Mouse (Mus musculus): ENCODE data around the gene Slit2. TPM values are rescaled to one million over a fixed set of nuclear protein-coding genes. Genes with fewer than 3 reads are reported as not detected.

Gene Slit2
- total and polyA plus RNA-seq, 3 experiments, result 1.8 to 4.5 (median 3.3) TPM

GRCm38 (mm10) chr5:48329751-48330150 is 346.8 kb downstream of the Slit2 start:
- no peak for TF ChIP-seq EP300 (IDR thresholded peaks at IDR 0.05; ENCODE audit: insufficient read depth, low read depth, low read length)
- TF ChIP-seq CTCF (IDR thresholded peaks at IDR 0.05), result no peak
- TF ChIP-seq POLR2A (IDR thresholded peaks at IDR 0.05; ENCODE audit: insufficient read depth, low read depth, low read length), result no peak
- Histone ChIP-seq H3K4me1 (ENCODE audit: control insufficient read depth, insufficient read depth, low read length) (no peaks in the 10 kb centered on the region), H3K36me3 (ENCODE audit: control insufficient read depth, insufficient read depth, low read length) (no peaks in the 10 kb centered on the region), H3K4me3 (no peak overlapping the region), H3K27ac (no peak overlapping the region), H3K27me3 (ENCODE audit: control insufficient read depth, insufficient read depth, low read length) (no peaks in the 10 kb centered on the region), H3K9ac (ENCODE audit: low read depth, low read length) (no peak overlapping the region), H3K79me2 (replicated peaks; ENCODE audit: control insufficient read depth, insufficient read depth, low read length) (no peaks in the 10 kb centered on the region)
- WGBS, result 93% methylated on average over 2 of the region's 2 CpGs
- DNase-seq, result no peak
- intact Hi-C loops (cut with DNase I), result no loop called here

GRCm38 (mm10) chr5:48330817-48331216 is 347.9 kb downstream of the Slit2 start:
- Histone ChIP-seq H3K27ac (no peak overlapping the region), H3K27me3 (ENCODE audit: control insufficient read depth, insufficient read depth, low read length) (no peaks in the 10 kb centered on the region), H3K36me3 (ENCODE audit: control insufficient read depth, insufficient read depth, low read length) (no peaks in the 10 kb centered on the region), H3K79me2 (replicated peaks; ENCODE audit: control insufficient read depth, insufficient read depth, low read length) (no peaks in the 10 kb centered on the region), H3K4me1 (ENCODE audit: control insufficient read depth, insufficient read depth, low read length) (no peaks in the 10 kb centered on the region), H3K4me3 (no peak overlapping the region), H3K9ac (ENCODE audit: low read depth, low read length) (no peak overlapping the region)
- no peak for TF ChIP-seq EP300 (IDR thresholded peaks at IDR 0.05; ENCODE audit: insufficient read depth, low read depth, low read length)
- TF ChIP-seq POLR2A (IDR thresholded peaks at IDR 0.05; ENCODE audit: insufficient read depth, low read depth, low read length), result no peak
- no peak for TF ChIP-seq CTCF (IDR thresholded peaks at IDR 0.05)
- intact Hi-C loops (cut with DNase I), result no loop called here
- DNase-seq, result no peak
- 65% methylated on average over 2 of the region's 2 CpGs for WGBS

- H3K79me2 ChIP-seq (replicated peaks; ENCODE audit: control insufficient read depth, insufficient read depth, low read length), result no peaks in the 10 kb centered on the region
- no peaks in the 10 kb centered on the region for H3K27me3 ChIP-seq (ENCODE audit: control insufficient read depth, insufficient read depth, low read length)
- intact Hi-C loops (cut with DNase I), result no loop called here
- H3K9ac ChIP-seq (ENCODE audit: low read depth, low read length), result no peak overlapping the region
- H3K36me3 ChIP-seq (ENCODE audit: control insufficient read depth, insufficient read depth, low read length), result no peaks in the 10 kb centered on the region
- WGBS, result 46% methylated on average over 5 of the region's 5 CpGs
- no peak for DNase-seq
- no peak overlapping the region for H3K27ac ChIP-seq
- TF ChIP-seq EP300 (IDR thresholded peaks at IDR 0.05; ENCODE audit: insufficient read depth, low read depth, low read length) (no peak), CTCF (IDR thresholded peaks at IDR 0.05) (no peak), POLR2A (IDR thresholded peaks at IDR 0.05; ENCODE audit: insufficient read depth, low read depth, low read length) (no peak)
- no peaks in the 10 kb centered on the region for H3K4me1 ChIP-seq (ENCODE audit: control insufficient read depth, insufficient read depth, low read length)
- no peak overlapping the region for H3K4me3 ChIP-seq
Observed at GRCm38 (mm10) chr5:48331441-48331840, 348.5 kb downstream of the Slit2 start.

DNA sequence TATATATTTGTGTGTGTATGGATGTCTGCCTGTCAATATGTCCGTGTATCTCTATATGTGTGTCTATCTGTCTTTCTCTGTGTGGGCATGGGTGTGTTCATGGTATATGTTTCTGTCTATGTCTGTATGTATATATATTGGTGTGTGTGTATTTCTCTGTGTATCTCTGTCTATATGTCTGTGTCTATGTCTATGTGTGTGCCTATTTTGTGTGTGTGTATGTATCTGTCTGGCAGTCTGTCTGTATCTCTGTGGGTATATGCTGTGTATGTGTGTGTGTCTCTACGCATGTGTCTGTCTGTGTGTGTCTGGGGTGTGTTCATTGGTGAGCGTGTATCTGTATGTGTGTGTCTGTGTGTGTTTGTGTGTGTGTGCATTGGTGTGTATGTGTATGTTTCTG is 350.5 kb downstream of the Slit2 start:
- 92% methylated on average over 3 of the region's 3 CpGs for WGBS
- Histone ChIP-seq H3K79me2 (replicated peaks; ENCODE audit: control insufficient read depth, insufficient read depth, low read length) (no peaks in the 10 kb centered on the region), H3K27me3 (ENCODE audit: control insufficient read depth, insufficient read depth, low read length) (no peaks in the 10 kb centered on the region), H3K9ac (ENCODE audit: low read depth, low read length) (no peak overlapping the region), H3K27ac (no peak overlapping the region), H3K4me1 (ENCODE audit: control insufficient read depth, insufficient read depth, low read length) (no peaks in the 10 kb centered on the region), H3K4me3 (no peak overlapping the region), H3K36me3 (ENCODE audit: control insufficient read depth, insufficient read depth, low read length) (no peaks in the 10 kb centered on the region)
- TF ChIP-seq CTCF (IDR thresholded peaks at IDR 0.05) (no peak), POLR2A (IDR thresholded peaks at IDR 0.05; ENCODE audit: insufficient read depth, low read depth, low read length) (no peak)
- DNase-seq, result no peak
- intact Hi-C loops (cut with DNase I), result no loop called here

GRCm38 (mm10) chr5:48333884-48334513 is 351.1 kb downstream of the Slit2 start:
- H3K36me3 ChIP-seq (ENCODE audit: control insufficient read depth, insufficient read depth, low read length), result no peaks in the 10 kb centered on the region
- H3K9ac ChIP-seq (ENCODE audit: low read depth, low read length), result no peak overlapping the region
- WGBS, result 66% methylated on average over 9 of the region's 9 CpGs
- no peak overlapping the region for H3K27ac ChIP-seq
- no peaks in the 10 kb centered on the region for H3K4me1 ChIP-seq (ENCODE audit: control insufficient read depth, insufficient read depth, low read length)
- TF ChIP-seq EP300 (IDR thresholded peaks at IDR 0.05; ENCODE audit: insufficient read depth, low read depth, low read length), result no peak
- no peak for TF ChIP-seq POLR2A (IDR thresholded peaks at IDR 0.05; ENCODE audit: insufficient read depth, low read depth, low read length)
- DNase-seq, result no peak
- H3K27me3 ChIP-seq (ENCODE audit: control insufficient read depth, insufficient read depth, low read length), result no peaks in the 10 kb centered on the region
- intact Hi-C loops (cut with DNase I), result no loop called here
- H3K4me3 ChIP-seq, result no peak overlapping the region
- no peaks in the 10 kb centered on the region for H3K79me2 ChIP-seq (replicated peaks; ENCODE audit: control insufficient read depth, insufficient read depth, low read length)

GRCm38 (mm10) chr5:48340808-48341433 is 358.0 kb downstream of the Slit2 start:
- no peaks in the 10 kb centered on the region for H3K79me2 ChIP-seq (replicated peaks; ENCODE audit: control insufficient read depth, insufficient read depth, low read length)
- H3K27ac ChIP-seq, result no peak overlapping the region
- no peaks in the 10 kb centered on the region for H3K27me3 ChIP-seq (ENCODE audit: control insufficient read depth, insufficient read depth, low read length)
- DNase-seq, result no peak
- no peaks in the 10 kb centered on the region for H3K36me3 ChIP-seq (ENCODE audit: control insufficient read depth, insufficient read depth, low read length)
- H3K4me3 ChIP-seq, result no peak overlapping the region
- TF ChIP-seq POLR2A (IDR thresholded peaks at IDR 0.05; ENCODE audit: insufficient read depth, low read depth, low read length), result no peak
- no peak for TF ChIP-seq EP300 (IDR thresholded peaks at IDR 0.05; ENCODE audit: insufficient read depth, low read depth, low read length)
- TF ChIP-seq CTCF (IDR thresholded peaks at IDR 0.05), result no peak
- no peaks in the 10 kb centered on the region for H3K4me1 ChIP-seq (ENCODE audit: control insufficient read depth, insufficient read depth, low read length)
- no peak overlapping the region for H3K9ac ChIP-seq (ENCODE audit: low read depth, low read length)
- WGBS, result 73% methylated on average over 7 of the region's 7 CpGs
- intact Hi-C loops (cut with DNase I), result loop anchor here (10.0 kb wide), 1 partner anchor 306 kb away; no protein-coding TSS in a partner anchor

Data from heart, adult 2 months (tissue).